Mouse (Mus musculus) urinary bladder, postnatal 36 days (tissue): ENCODE results near the gene Mau2.

Source experiments
- DNase-seq, 2 experiments: peaks; one replicate each; pipeline ENCODE4 v3.0.0; 2022; ENCODE audit warnings: low spot score in 2 of 2, mixed read lengths in 1 of 2

The Mau2 gene

DNA sequence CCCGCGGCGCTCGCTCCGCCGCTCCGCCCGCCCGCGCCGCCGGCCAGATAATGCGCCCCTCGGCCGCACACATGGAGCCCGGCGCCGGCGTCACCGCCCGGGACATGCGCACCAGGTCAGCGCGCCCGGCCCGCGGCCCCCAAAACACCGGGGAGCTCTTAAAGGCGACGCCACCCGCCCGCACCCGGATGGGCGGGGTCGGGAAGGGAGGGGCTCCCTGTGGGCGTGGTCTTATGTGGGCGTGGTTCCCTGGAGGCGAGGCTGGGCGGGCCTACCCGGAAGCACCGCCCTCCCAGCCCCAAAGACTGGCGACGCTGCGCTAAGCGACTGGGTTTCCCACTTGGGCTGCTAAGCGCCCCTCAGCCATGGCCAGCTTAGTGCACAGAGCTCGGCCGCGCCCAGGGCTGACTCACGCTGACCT, 68.3 kb downstream of the Mau2 start:
- DNase-seq = peak; percentile 96 to 97

DNA sequence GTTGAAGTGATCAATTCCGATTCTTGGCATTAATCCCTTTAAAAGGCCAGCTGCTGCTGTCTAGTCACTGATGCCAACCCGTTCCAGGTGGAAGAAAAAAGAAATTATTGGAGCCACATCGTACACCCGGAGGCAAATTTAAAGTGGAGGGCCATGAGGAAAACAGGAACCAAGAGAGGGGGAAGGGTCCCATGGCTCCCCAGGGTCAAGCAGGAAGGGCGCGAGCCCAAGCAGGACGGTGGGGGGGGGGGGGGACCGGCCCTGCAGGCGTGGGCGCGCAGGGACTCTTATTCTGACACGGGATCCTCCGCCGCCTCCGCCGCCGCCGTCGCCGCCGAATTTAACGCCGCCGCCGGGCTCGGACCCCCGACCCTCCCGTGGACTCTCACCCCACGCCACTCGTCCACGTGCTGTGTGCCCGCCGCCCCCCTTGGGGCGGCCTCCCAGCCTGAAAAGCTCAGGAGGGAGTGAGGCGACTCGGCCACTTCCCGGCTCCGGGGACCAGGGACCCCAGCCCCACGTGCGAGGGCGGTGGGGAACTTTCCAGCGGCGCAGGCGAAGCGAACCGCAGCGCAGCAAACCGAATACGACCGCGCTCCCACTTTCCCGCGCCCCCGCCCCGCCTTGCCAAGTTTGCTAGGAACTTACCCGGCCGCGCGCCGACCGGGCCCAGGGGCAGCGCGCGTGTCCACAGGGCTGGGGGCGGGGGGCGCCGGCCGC, 68.9 kb downstream of the Mau2 start:
- DNase-seq = peak; percentile 7 to 8

DNA sequence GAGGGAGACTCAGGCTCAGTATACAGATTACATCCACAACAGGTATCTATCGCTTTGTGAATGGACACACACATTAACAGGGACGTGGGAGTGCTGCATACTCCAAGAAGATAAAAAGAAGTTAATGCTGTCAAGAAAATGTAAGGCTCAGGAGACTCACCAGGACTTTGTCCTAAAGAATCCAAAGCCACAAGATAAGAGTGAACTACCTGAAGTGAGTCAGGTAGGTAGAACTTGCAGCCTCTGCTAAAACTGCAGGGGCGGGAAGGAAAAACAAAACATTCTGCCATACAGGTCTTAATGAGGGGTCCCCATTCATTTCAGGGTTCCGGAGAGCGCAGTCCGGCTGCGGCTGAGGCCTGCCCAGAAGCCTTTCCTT, 69.5 kb downstream of the Mau2 start:
- no peak for DNase-seq

DNA sequence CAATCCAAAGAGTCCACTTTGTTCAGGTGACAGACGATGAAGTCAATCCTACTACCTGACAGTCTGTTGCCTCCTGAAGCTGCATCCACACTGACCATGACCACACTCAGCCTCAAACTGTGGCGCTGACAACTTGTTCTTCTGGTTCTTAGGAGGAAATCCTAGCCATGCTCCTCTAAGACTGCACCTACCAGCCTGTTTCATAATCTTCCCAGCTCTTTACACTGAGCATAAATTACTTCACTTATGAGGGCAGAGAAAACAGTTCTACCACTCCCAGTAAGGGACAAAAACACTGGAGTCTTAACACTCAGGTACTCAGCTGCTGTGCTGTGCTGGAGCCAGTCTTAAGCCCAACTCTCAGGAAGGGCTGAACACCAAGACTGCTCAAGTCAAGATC, 71.7 kb downstream of the Mau2 start:
- DNase-seq = peak in 1 of 2 experiments; percentile 24

DNA sequence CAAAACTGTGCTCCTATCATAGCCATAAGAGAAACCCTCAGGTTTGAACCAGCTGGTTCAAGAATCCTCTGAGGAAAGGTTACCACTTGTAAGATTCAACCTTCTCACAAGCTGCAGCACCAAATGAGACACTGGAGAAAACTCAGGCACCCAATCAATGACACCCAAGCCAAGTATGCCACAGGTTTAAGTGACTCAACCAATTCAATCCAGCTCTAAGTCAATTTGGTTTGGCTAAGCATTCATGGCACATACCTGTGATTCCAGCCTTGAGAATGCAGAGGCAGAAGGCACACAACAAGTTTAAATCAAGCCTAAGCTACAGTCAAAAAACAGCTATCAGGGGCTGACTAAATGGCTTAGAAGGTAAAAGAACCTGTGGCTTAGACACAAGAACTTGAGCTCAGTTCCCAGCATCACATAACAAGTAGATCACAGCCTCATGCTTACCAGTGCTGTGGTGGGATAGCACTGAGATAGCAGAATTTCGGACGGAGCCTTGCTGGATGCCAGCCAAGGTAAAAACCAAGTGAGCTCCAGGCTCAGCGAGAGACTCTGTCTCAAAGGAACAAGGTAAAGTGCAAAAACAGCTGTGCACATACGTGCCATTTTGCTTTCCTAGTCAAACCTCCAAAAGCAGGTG, 75.1 kb downstream of the Mau2 start:
- no peak for DNase-seq
